In genomic region chr8:3240725-3241124, GRCm38 (mm10) we compare ENCODE assay signal across 14 mouse cellular contexts.
"Had no signal": no experiment of that assay in that cellular context is flagged by ENCODE, and none has a peak within 500 bp of the region (broad histone marks: within the 10 kb centered on the region; RNA-seq: fewer than 3 reads in every experiment).

No protein-coding gene starts in this region.

- H3K36me3 ChIP-seq: midbrain, embryonic 12.5 days; neural tube, embryonic 12.5 days; stomach, embryonic 15.5 days had no signal

- H3K4me1 ChIP-seq: midbrain, embryonic 12.5 days; neural tube, embryonic 12.5 days; stomach, embryonic 15.5 days had no signal

- DNase-seq: lung, adult 18-20 months; lung, embryonic 14.5 days; lung, postnatal 10 days; lung, postnatal 4 days; midbrain, embryonic 14.5 days; right cerebral cortex, postnatal 14 days; thymus, adult 2 months; thymus, postnatal 25 days; thymus, postnatal 4 days had no signal

- H3K27ac ChIP-seq: midbrain, embryonic 12.5 days; neural tube, embryonic 12.5 days; stomach, embryonic 15.5 days; stomach, postnatal 0 days had no signal

- H3K27me3 ChIP-seq: megakaryocyte, embryonic 14.5 days; midbrain, embryonic 12.5 days; neural tube, embryonic 12.5 days; stomach, embryonic 15.5 days had no signal

- H3K4me2 ChIP-seq: lung, embryonic 14.5 days; midbrain, embryonic 12.5 days; neural tube, embryonic 12.5 days; stomach, embryonic 15.5 days had no signal

- H3K9me3 ChIP-seq: midbrain, embryonic 12.5 days; neural tube, embryonic 12.5 days; stomach, embryonic 15.5 days had no signal

- H3K9ac ChIP-seq: lung, embryonic 14.5 days; midbrain, embryonic 12.5 days; neural tube, embryonic 12.5 days; stomach, embryonic 15.5 days had no signal

- H3K4me3 ChIP-seq: megakaryocyte, embryonic 14.5 days; midbrain, embryonic 12.5 days; neural tube, embryonic 12.5 days; stomach, embryonic 15.5 days had no signal
